13 mouse cellular contexts compared by ENCODE assay signal in genomic region chr2:60054808-60055535, GRCm38 (mm10).
"Had no signal": no experiment of that assay in that cellular context is flagged by ENCODE, and none has a peak within 500 bp of the region (broad histone marks: within the 10 kb centered on the region; RNA-seq: fewer than 3 reads in every experiment).

No protein-coding gene starts in this region.

- DNase-seq: kidney, adult 8-10 months; kidney, postnatal 25 days; lung, postnatal 36 days; right cerebral cortex, postnatal 14 days; thymus, adult 18-20 months; thymus, postnatal 14 days had no signal

- ATAC-seq: liver, embryonic 12.5 days; midbrain, embryonic 16.5 days had no signal

- H3K4me3 ChIP-seq: left cerebral cortex, adult 2 months; limb, embryonic 15.5 days; liver, embryonic 12.5 days; lung, embryonic 15.5 days; neural tube, embryonic 13.5 days had no signal

- H3K27ac ChIP-seq: left cerebral cortex, adult 2 months; limb, embryonic 15.5 days; liver, embryonic 12.5 days; neural tube, embryonic 13.5 days had no signal

- H3K4me1 ChIP-seq: limb, embryonic 15.5 days had no signal

- H3K9ac ChIP-seq: limb, embryonic 15.5 days; liver, embryonic 12.5 days; lung, embryonic 15.5 days; neural tube, embryonic 13.5 days had no signal

- H3K9me3 ChIP-seq: limb, embryonic 15.5 days; liver, embryonic 12.5 days; lung, embryonic 15.5 days; neural tube, embryonic 13.5 days had no signal

- H3K4me2 ChIP-seq: limb, embryonic 15.5 days; liver, embryonic 12.5 days; lung, embryonic 15.5 days; midbrain, embryonic 11.5 days; neural tube, embryonic 13.5 days had no signal

- H3K36me3 ChIP-seq: limb, embryonic 15.5 days; liver, embryonic 12.5 days; lung, embryonic 15.5 days; neural tube, embryonic 13.5 days had no signal

- H3K27me3 ChIP-seq: limb, embryonic 15.5 days; liver, embryonic 12.5 days; lung, embryonic 15.5 days; neural tube, embryonic 13.5 days had no signal
